Mouse (Mus musculus) bone marrow macrophage, adult 2 months (primary cell): ENCODE measurements around the gene Olfr481.

Experiments used
- CTCF ChIP-seq: IDR thresholded peaks from 2 replicates; pipeline ENCODE4 v1.5.1; 2012; ENCODE audit warnings: low read depth, mild to moderate bottlenecking, low read length, moderate library complexity
- POLR2A ChIP-seq: IDR thresholded peaks from 2 replicates; pipeline ENCODE4 v1.6.1; 2012; ENCODE audit warnings: mild to moderate bottlenecking, low read depth, low read length, borderline replicate concordance

DNA sequence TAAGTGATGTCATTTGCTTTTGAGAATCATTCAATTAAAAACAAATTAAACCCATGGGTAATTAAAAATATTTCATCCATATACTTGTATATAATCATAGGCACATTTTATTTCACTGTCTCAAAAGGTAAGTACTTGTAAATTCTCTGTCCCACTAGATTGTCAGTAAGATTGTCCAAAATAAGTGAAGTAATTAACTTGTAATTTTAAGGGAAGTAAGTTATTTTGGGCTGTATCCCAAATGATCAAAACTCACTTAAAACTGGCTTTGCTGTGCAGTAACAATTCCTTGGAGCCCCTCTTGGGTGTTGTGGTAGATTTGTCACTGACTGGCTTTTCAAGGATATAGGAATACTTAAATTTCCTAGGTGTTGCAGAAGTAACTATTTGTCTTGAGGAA lies at the start of gene Olfr481:
- TF ChIP-seq CTCF (no peak), POLR2A (no peak)
